7 mouse cellular contexts compared by ENCODE assay signal in genomic region chr1:42629465-42630261, GRCm38 (mm10).
A peak's percentile ranks its signal among the peaks of the same experiment; 100 is the strongest.
DNase-seq lines count a peak whose midpoint lies in the region; ATAC-seq and TF ChIP-seq lines count a peak whose summit lies in the region.

No protein-coding gene starts in this region.

- H3K9me3 ChIP-seq in embryonic facial prominence, embryonic 15.5 days (replicated peaks): no peaks in the 10 kb centered on the region
- H3K9me3 ChIP-seq in midbrain, embryonic 12.5 days: no peaks in the 10 kb centered on the region

- no peak overlapping the region for H3K4me3 ChIP-seq in embryonic facial prominence, embryonic 15.5 days (replicated peaks)
- no peak overlapping the region for H3K4me3 ChIP-seq in midbrain, embryonic 12.5 days
- no peak overlapping the region for H3K4me3 ChIP-seq in thymus, adult 2 months (ENCODE audit: control insufficient read depth, insufficient read depth, low read length)

- WGBS in embryonic facial prominence, embryonic 15.5 days: 22% methylated on average over 14 of the region's 14 CpGs
- 14% methylated on average over 14 of the region's 14 CpGs for WGBS in midbrain, embryonic 12.5 days
- WGBS in thymus, adult 2 months: 71% methylated on average over 14 of the region's 14 CpGs

- DNase-seq in embryo, embryonic 9.5 days (ENCODE audit: extremely low spot score): peak; percentile 25
- peak; percentile 46 for DNase-seq in kidney, adult 9 months
- no peak for DNase-seq in thymus, adult 2 months
- DNase-seq in gastrocnemius, postnatal 10 days: no peak
- DNase-seq in adrenal gland, adult 8-10 months: no peak

- H3K27me3 ChIP-seq in embryonic facial prominence, embryonic 15.5 days: no peaks in the 10 kb centered on the region
- no peaks in the 10 kb centered on the region for H3K27me3 ChIP-seq in midbrain, embryonic 12.5 days
- no peaks in the 10 kb centered on the region for H3K27me3 ChIP-seq in thymus, adult 2 months (ENCODE audit: control insufficient read depth, insufficient read depth, low read length)

- peak; percentile 58 for ATAC-seq in embryonic facial prominence, embryonic 15.5 days (ENCODE audit: insufficient number of reproducible peaks, low FRiP score, low TSS enrichment, low read depth)
- 0 out of 2 replicates have a peak, but pooled peaks have one; percentile 45 for ATAC-seq in midbrain, embryonic 12.5 days (ENCODE audit: low FRiP score, low read depth)

- H3K9ac ChIP-seq in embryonic facial prominence, embryonic 15.5 days: no peak overlapping the region
- H3K9ac ChIP-seq in midbrain, embryonic 12.5 days (replicated peaks): no peak overlapping the region

- H3K4me2 ChIP-seq in embryonic facial prominence, embryonic 15.5 days (replicated peaks): peak overlapping the region; percentile 13; the same call in 1 of the 2 replicates
- peak overlapping the region; percentile 29 for H3K4me2 ChIP-seq in midbrain, embryonic 12.5 days (replicated peaks)

- TF ChIP-seq CTCF in thymus, adult 2 months (IDR thresholded peaks at IDR 0.05; ENCODE audit: borderline replicate concordance, control insufficient read depth, extremely low read depth, insufficient read depth, low read length, poor library complexity): no peak

- H3K36me3 ChIP-seq in embryonic facial prominence, embryonic 15.5 days: no peaks in the 10 kb centered on the region
- 0 out of 2 replicates have a peak, but pooled peaks cover 6% of the 10 kb centered on the region for H3K36me3 ChIP-seq in midbrain, embryonic 12.5 days
- no peaks in the 10 kb centered on the region for H3K36me3 ChIP-seq in thymus, adult 2 months (ENCODE audit: control insufficient read depth, insufficient read depth, low read length)

- no peak overlapping the region for H3K27ac ChIP-seq in embryonic facial prominence, embryonic 15.5 days (replicated peaks)
- H3K27ac ChIP-seq in midbrain, embryonic 12.5 days (replicated peaks): peak overlapping the region; percentile 61
- no peak overlapping the region for H3K27ac ChIP-seq in thymus, adult 2 months (ENCODE audit: control insufficient read depth, insufficient read depth, low read length)

- TF ChIP-seq POLR2A in thymus, adult 2 months (IDR thresholded peaks at IDR 0.05; ENCODE audit: control insufficient read depth, extremely low read depth, insufficient read depth, low read length, poor library complexity): no peak

- peaks cover 15% of the 10 kb centered on the region for H3K4me1 ChIP-seq in embryonic facial prominence, embryonic 15.5 days
- peaks cover 37% of the 10 kb centered on the region for H3K4me1 ChIP-seq in midbrain, embryonic 12.5 days
- no peaks in the 10 kb centered on the region for H3K4me1 ChIP-seq in thymus, adult 2 months (replicated peaks; ENCODE audit: control insufficient read depth, insufficient read depth, low read length)

Comparison
In these comparisons a context has a peak if more than half of its experiments do, and no peak if none do; other contexts are left out.
1. DNase-seq: peak in embryo, embryonic 9.5 days (single experiment) and kidney, adult 9 months (single experiment); none in thymus, adult 2 months (single experiment), gastrocnemius, postnatal 10 days (single experiment) and adrenal gland, adult 8-10 months (single experiment).